Mouse (Mus musculus) right cerebral cortex, postnatal 25 days (tissue): ENCODE results near the gene Mief2.

ENCODE experiments used
- DNase-seq: peaks from one replicate; pipeline ENCODE4 v3.0.0; 2022

The Mief2 gene

DNA sequence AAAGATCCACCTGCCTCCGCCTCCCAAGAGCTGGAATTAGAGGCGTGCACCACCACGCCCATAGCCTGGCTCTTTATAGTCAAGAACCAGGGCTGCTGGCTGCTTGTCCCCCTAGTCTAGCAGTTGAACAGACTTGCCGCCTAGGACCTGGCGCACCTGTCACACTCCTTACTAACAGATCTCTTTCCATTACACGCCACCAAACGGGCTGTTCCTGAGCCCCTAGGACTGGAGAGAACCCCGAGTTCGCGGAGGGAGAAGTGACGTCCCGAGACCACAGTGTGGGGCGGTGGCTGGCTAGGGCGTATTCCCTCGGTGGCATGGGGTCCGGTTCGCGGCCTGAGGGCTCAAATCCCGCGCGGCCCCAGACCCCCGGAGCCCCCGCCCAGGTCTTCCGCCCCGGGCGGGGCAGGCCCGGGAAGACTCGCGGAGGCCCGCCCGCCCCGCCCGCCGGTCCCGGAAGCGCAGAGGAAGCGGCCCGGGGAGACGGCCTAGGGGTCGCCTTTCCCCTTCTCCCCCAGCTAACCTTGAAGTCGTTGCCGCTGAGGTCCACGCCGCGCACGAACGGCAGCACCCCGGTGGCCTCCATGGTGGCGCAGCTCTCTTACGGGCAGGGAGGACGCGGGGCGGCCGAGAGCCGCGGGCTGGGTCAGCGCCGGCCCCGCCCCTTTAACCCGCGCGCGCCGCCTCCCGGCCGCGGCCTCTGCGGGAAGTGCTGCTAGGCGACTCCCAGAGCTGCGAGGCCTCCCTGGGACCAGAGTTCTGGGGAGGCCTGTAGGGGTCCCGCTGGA lies 1.4 kb upstream of the Mief2 start, which contains the start of gene Flii:
Flii (minus strand) TSS at position 663 of the 791 bp plus-strand sequence.
- DNase-seq, result peak; percentile 83

DNA sequence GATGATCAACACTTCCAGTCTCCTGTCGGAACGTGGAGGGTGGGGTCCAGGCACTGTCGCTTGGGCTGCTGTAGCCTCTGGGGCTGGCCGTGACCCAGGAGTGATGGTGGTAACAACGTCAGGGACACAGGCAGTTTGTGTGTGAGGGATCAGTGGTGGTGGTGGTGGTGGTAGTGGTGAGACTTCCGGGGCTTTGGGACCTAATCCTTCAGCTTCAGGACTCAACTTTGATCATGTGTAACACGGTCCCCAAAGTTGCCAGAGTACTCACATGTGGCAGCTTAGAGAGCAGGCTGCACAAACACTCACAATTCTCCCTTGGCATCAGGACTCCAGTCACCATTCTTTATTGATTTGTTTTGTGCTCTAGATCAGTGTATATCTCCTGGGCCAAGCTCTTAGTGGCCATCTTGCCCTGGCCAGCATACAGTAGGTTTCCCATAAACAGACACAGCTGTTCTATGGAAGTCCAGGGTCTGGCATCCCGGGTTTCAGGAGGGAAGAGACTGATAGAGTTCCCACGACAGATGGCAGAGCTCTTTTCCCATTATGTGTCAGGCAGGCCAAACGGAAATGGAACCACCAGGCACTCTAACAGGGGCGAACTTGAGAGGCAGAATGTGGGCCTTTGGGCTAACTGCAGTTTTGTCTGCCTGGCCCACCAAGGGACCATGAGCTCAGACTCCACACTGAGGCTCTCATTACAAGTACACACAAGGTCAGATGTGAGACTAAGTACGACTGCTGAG lies 632 bp upstream of the Mief2 start:
- DNase-seq, result no peak

DNA sequence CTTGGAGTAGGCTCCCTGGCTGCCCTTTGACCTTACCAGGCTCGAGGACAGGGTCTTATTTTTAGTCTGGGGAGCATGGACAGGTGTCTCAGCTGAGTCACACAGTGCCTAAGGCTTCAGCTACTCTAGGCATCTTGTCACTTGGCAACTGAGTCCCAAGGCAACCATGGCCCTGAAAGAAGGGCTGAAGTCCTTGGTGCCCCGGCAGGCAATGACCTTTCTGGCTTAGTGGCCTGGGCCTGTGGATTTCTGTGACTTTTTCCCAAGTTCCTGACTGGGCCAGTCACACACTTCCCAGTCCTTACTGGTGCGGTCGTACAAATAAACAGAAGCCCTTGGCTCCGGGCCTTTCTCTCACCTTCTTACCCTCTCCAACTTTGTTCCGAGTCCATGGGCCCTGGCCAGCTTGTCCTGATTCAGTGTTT lies 1.0 kb downstream of the Mief2 start:
- DNase-seq, result no peak

DNA sequence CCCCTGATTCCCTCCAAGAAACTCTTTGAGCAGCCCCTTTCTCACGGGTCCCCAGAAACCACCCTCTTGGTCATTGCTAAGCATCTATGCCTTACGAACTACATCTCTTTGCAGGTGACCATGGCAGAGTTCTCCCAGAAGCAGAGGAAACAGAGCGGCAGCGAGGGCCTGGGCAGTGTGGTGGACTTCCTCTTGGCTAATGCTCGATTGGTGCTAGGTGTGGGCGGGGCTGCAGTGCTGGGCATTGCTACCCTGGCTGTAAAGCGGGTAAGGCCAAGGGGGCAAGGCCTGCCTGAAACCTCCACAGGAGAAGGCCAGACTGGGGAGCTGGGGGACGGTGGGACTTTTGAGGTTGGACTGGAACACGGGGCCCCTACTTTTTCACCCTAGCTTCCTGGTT lies 2.0 kb downstream of the Mief2 start:
- no peak for DNase-seq

DNA sequence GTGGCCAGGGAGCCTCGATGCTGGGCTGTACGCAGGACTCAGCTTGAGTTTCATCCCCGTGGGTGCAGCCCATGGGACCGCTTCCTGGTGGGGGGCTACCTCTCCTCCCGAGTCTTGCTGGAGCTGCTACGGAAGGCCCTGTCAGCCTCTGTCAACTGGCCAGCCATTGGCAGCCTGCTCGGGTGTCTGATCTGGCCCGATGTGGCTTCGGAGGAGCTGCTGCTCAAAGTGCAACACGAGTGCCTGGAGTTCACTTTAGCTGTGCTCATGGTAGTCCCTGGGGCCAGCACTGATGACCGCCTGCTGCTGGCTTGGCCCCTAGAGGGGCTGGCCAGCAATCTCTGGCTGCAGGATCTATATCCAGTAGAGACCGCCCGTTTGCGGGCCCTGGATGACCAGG lies 3.1 kb downstream of the Mief2 start:
- DNase-seq, result no peak

DNA sequence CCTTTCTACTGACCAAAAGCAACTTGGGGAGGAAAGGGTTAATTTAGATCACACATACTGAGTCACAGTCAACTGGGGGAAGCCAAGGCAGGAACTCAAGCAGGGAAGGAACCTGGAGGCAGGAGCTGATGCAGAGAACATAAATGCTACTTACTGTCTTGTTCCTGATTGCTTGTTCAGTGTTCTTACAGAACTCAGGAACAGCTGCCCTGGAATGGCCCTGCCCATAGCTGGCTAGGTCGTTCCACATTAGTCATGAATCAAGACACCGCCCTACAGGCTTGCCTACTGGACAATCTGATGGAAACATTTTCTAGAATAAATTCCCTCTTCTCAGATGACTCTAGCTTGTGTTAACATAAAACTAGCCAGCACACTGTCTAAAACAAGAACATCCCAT lies 6.0 kb downstream of the Mief2 start:
- DNase-seq, result no peak

DNA sequence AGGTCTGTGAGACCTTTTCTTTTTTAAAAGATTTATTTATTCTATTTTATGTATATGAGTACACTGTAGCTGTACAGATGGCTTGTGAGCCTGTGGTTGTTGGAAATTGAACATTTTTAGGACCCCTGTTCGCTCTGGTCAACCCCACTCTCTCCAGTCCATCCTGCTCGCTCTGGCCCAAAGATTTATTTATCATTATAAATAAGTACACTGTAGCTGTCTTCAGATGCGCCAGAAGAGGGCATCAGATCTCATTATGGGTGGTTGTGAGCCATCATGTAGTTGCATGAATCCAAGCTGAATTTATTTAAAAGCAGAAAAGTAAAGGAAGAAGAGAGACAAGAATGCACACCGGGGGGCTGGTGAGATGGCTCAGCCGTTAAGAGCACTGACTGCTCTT lies 7.0 kb downstream of the Mief2 start:
- DNase-seq, result no peak

DNA sequence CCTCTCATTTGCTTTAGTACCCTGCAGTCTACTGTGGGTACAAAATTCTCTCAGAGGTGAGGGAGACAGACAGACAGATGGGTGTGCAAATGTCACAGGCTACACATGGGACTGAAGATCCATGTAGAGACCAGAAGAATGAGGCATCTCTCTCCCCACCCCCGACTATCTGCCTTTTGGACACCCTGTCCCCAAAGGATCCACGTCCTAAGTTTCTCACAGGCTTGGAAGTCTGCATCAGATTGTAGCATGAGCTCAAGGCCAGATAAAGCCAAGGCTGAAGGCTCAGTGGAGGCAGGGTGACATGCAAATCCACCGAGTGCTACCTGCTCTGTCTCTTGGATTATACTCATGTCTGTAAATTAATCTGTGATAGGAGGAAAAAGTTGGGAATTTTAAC lies 8.3 kb downstream of the Mief2 start:
- no peak for DNase-seq

DNA sequence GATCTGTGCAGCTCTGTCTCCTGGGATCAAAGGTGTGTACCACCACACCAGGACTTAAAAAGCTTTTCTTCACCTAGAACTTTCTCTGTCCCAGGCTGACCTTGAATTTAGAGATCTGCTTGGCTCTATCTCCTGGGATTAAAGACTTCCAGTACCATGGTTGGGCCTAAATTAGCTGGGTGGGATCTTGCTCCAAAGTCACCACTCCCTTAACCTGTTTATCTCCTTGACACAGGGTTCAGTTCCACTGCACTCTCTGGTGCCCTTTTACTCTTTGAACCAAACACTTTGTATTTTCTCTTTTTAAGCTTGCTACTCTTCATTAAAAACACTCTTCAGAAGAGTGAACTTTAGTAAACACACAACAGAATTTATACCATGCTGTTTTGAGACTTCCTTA lies 9.3 kb downstream of the Mief2 start:
- no peak for DNase-seq

DNA sequence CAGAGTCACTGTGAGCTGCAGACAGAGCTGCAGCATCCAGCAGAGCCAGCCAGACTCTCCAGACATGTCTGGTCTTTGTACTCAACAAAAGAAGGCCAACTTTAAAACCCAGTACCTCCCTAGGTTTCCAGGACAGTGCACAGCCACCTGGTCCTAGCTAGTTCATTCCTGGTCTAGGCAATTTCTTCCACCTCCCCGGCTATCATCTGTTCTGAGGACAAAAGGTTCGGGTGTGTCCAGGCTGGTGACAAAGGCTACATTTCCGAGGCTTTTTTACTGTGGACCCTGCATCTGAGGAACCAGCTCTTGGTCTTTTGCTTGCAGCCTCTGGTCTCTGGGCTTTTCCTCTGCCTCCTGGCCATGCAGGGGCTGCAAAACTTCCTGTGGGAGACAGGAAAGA lies 12.1 kb downstream of the Mief2 start:
- no peak for DNase-seq

DNA sequence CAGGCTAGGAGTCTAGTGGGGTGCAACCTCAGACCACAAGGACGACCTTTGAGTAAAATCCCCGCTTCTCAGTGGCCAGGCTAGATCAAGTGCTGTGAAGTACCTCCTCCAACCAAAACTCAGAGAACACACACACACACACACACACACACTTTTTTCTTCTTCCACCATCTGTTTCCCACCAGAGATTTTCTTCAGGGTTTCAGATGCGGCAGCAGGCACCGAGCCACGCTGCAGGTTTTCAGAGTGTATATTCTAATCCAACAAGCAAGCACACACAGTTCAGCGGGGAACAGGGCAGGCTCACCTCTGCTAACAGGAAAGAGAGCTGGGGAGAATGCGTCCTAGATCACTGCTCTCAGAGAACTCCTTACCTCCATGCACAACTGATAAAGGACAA lies 27.4 kb downstream of the Mief2 start:
- peak; percentile 13 for DNase-seq

DNA sequence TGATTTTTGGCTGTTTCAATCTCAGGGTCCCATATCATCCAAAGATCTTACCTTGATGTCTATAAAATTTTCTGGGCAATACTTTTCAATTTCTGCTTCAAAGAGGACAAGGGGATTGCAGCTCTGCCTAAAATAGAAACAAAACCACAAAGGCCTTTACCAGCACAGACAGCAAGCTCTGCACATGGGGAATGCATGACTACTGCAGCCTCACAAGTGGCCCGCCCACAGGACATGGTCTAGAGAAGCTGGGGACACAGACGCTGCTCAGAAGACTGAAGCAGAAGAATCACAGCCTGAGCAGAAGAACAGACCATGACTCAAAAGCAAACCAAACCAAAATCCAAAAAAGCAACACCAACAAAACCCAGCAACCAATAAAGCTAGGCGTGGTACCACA lies 33.5 kb downstream of the Mief2 start:
- DNase-seq, result no peak

DNA sequence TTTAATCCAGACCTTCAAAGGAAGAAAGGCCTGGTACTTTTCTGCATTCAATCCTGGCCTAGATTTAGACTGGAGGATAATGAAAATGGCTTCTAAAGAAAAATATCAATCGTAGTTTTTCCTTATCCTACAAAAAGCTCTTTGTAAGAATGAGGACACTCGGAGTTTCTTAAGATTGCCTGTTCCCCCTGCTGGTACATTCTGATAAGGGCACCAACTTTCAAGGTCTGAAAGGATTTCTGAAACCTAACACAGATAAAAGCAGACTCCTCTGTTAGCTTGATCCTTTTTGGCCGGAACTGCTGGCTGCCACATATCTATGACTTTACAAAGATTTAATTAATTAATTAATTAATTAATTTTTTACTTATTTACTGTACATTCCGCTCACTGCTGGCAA lies 38.8 kb downstream of the Mief2 start:
- DNase-seq, result no peak

DNA sequence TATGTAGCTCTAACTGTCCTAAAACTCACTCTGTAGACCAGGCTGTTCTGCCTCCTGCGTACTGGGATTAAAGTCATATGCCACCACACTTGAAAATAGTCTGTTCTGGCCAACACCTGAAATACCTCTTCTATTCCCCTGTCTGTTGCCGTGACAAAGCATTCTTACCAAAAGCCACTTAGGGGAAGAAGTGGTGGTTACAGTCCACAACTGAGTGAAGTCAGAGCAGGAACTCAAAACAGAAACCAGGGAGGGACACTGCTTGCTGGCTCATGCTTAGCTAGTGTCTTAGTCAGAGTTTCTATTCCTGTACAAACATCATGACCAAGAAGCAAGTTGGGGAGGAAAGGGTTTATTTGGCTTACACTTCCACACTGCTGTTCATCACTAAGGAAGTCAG lies 41.1 kb downstream of the Mief2 start:
- DNase-seq, result no peak

DNA sequence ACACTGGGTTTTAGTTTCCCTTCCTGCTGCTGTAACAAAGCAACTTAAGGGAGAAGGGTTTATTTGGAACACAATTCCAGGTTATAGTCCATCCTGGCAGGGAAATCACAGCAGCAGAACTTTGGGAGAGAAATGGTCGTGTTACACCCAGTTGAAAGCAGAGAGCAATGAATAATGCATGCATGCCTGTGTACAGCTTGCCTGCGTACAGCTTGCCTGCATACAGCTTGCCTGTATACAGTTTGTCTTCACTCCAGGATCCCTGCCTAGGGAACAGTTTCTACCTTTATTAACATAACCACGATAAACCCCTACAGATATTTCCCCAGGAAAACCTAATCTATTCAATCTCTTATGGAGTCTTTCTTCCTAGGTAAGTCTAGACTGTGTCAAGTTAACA lies 42.6 kb downstream of the Mief2 start:
- no peak for DNase-seq

DNA sequence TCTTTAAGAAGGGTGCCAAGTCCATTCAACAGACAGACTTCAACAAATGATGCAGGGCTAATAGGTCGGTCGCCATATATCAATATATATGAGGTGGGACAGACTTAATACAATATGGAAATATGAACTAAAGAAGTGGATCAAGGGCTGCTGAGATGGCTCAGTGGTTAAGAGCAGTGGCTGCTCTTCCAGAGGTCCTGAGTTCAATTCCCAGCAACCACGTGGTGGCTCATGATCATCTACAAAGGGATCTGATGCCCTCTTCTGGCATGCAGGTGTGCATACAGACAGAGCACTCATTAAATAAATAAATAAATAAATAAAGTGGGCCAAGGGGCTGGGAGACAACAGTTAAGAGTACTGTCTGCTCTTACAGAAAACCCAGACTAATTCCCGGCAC lies 44.0 kb downstream of the Mief2 start:
- DNase-seq, result no peak

DNA sequence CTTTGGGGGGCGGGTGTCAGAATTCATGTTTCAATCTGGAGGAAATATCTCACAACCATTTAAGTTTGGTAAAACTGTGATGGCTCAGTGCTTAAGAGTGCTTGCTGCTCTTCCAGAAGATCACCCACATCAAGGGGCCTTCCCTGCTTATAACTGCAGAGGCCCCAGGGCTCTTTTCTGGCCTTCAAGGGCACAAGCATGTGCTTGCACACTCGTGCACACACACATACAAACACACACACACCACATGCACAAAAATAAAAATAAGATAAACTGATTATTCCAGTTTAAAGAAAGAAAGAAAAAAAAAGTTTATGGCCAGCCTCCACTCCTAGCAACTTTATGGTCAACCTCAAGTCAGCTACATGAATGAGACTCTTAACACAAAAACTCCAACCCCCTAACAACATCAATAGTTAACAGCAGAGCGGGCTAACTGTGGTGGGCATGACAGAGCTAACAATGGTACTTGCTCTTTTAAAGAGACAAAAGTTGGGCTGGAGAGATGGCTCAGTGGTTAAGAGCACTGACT lies 46.0 kb downstream of the Mief2 start:
- DNase-seq, result no peak

DNA sequence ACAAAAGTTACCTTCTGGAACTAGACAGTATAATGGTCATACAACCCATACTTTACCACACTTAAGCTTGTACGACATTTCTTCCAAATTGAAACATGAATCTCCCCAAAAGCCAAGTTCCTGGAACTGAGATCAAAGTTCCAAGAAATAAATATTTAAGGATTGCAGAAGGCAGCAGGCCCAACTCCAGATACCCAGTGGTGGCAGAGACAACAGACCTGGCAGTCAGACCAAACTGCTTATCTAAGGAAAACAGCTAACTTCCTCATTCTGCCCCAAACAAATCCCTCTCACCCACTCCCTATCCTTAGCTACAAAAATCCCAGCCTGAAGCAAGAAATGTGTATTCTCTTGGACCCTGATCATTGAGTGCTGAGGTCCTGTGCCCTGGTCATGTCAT lies 46.6 kb downstream of the Mief2 start:
- no peak for DNase-seq

DNA sequence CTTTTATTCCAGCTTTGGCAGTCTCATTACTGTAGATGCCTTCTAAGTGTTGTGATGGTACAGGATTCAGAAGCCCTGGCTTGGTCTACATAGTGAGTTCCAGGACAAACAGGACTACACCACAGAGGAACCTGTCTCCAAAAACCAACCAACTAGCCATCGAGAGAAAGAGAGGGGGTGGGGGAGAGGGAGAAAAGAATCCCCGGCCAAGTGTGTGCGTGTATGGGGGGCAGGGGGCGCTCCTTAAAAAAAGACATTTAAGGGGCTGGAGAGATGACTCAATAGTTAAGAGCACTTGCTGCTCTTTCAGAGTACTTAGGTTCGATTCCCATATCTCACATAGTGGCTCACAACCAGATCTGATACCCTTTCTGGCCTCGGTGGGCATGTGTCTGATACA lies 47.4 kb downstream of the Mief2 start:
- DNase-seq, result no peak

DNA sequence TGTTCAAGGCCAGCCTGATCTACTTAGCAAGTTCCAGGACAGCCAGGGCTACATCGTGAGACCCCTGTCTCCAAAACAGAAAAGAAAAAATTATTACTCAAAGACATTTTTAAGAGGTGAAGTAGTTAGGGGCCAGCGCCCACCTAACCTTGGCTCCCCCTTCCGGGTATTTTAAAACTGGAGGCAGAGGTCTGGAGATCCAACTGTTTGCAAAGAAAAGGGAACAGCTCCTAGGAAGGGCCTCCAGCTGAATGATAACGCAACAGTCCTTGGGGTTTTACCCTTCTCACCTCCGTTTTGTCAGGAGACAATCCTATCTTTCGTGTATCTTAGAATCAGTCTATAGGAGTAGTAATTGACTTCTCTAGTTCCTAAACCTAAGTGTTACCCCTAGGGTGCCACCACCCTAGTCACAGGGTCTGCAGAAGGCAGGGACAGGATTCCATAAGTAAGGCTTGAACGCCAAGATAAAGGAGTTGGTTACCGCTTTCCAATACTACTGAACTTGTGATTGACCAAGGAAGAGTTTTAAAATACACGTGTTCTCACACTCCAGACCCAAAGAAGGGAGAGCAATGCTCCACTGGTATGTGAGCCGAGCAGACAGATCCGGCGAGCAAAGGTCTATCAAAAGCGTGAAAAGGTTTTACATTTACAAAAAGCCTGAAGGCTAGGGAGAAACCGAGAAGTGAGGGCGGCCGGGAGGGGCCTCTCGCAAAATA lies 48.1 kb downstream of the Mief2 start:
- DNase-seq, result no peak

DNA sequence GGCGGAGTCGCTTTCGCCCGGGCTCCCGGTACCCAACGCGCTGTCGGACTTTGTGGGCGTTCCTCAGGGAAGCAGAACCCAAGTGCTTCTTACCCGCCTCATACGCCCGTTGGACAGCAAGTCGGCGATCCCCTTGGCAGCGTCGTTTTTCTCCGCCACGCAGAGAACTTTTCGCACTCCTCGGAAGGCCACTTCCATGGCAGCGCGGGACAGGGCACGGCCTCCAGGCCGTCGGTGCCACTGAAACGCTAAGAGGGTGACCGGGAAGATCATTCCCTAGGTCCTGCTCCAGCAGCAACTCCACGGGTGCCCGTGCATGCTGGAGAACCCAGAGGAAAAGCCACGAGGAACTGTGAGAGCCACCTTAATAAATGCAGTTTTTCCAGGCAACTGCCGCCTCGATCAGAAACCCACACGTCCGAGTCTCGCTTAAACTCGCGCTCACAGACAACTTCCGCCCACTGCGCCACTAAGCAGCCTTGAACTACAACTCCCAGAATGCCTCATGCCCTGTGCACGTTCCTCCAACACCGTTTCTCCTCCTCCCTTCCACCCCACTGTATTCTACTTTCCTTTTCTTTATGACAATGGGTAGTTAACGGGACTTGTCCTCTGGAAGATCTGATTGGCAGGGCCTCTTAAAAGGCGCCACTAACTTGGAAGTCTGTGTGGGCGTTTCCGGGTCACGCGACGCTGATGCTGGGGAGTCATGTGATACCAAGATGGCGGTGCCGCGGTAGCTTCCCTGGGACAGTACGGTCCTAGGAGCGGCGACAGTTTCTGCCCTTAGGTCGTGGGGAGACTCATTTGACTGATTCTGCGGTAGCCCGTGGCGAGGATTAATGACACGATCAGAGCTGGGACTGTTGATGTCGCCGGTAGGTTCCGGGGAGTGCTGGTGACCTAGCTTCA lies 48.9 kb downstream of the Mief2 start, which contains the start of the genes Top3a and Smcr8:
Top3a (minus strand) TSS at position 537 of the 912 bp plus-strand sequence.
Smcr8 (plus strand) TSS at position 696 of the 912 bp plus-strand sequence.
- DNase-seq, result peak; percentile 85

DNA sequence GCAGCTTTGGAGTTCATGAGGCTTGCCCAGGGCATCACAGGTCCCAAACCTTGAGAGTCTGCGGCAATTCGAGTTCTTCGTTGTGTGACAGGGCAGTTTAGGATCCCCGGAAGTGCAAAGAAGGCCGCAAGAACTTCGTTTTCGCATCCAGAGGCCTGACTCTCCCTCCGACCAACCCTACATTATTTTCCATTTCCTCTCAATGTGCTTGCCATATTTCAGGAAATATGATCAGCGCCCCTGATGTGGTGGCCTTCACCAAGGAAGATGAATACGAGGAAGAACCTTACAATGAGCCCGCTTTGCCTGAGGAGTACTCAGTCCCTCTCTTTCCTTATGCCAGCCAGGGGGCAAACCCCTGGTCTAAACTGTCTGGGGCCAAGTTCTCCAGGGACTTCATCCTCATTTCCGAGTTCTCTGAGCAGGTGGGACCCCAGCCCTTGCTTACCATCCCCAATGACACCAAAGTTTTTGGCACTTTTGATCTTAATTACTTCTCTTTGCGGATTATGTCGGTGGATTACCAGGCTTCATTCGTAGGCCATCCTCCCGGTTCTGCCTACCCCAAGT lies 49.7 kb downstream of the Mief2 start:
- no peak for DNase-seq
